Mouse (Mus musculus) heart, adult 2 months (tissue): ENCODE results near the gene Aloxe3. TPM values are rescaled to one million over a fixed set of nuclear protein-coding genes. Genes with fewer than 3 reads are reported as not detected.

ENCODE experiments used
- DNase-seq, 2 experiments: peaks; one replicate each; pipeline ENCODE4 v3.0.0; 2021
- H3K27ac ChIP-seq: fragments of 200-600 bp; 2 replicates; pipeline ENCODE4 v1.8.1; 2022
- H3K27me3 ChIP-seq: fragments of 200-500 bp; 2 replicates; pipeline ENCODE4 v1.6.1; 2012; ENCODE audit warnings: mild to moderate bottlenecking, low read length, inconsistent platforms, mixed read lengths; ENCODE audit not compliant: control insufficient read depth, insufficient read depth
- H3K36me3 ChIP-seq: fragments of 200-500 bp; 2 replicates; pipeline ENCODE4 v1.6.1; 2012; ENCODE audit warnings: low read length, inconsistent platforms; ENCODE audit not compliant: control insufficient read depth, insufficient read depth
- H3K4me1 ChIP-seq: fragments of 200-500 bp; 2 replicates; pipeline ENCODE4 v1.6.1; 2011; ENCODE audit warnings: low read length; ENCODE audit not compliant: control insufficient read depth, insufficient read depth
- H3K4me3 ChIP-seq: fragments of 200-600 bp; 2 replicates; pipeline ENCODE4 v1.8.1; 2022
- H3K79me2 ChIP-seq: fragments of 200-500 bp; replicated peaks from 2 replicates; pipeline ENCODE4 v1.6.1; 2012; ENCODE audit warnings: mild to moderate bottlenecking, inconsistent platforms, low read length, moderate library complexity, mixed read lengths; ENCODE audit not compliant: control insufficient read depth, insufficient read depth
- H3K9ac ChIP-seq: fragments of 200-500 bp; 2 replicates; pipeline ENCODE4 v1.6.1; 2012; ENCODE audit warnings: low read depth, mild to moderate bottlenecking, control low read depth, inconsistent platforms, low read length, mixed read lengths
- CTCF ChIP-seq: fragments of 200-600 bp; IDR thresholded peaks from 2 replicates; pipeline ENCODE4 v1.8.1; 2022; ENCODE audit warnings: antibody characterized with exemption, mild to moderate bottlenecking, moderate library complexity
- EP300 ChIP-seq: fragments of 200-500 bp; IDR thresholded peaks from 2 replicates; pipeline ENCODE4 v1.6.1; 2011; ENCODE audit warnings: low read depth, low read length, control low read depth; ENCODE audit not compliant: insufficient read depth
- POLR2A ChIP-seq: fragments of 200-500 bp; IDR thresholded peaks from 2 replicates; pipeline ENCODE4 v1.6.1; 2011; ENCODE audit warnings: mild to moderate bottlenecking, low read depth, low read length, control low read depth; ENCODE audit not compliant: insufficient read depth
- WGBS: fragments of 180-500 bp; shearing (Covaris S2); methylation state at CpG from one replicate; pipeline ENCODE4 v1.1.7; 2018; 5-methylcytosine and 5-hydroxymethylcytosine counted together
- intact Hi-C: fragments of 180-260 bp; cut with DNase I; formaldehyde crosslinking; loops from one replicate; pipeline ENCODE4 v1.15.1; 2025
- polyA plus RNA-seq: library from polyadenylated mRNA; depleted of rRNA; stranded (reverse); fragments of >200 nt; gene quantifications from 2 replicates; pipeline ENCODE4 v1.2.3, GENCODE M21; 2012
- total RNA-seq, 2 experiments: library from RNA; stranded (reverse); gene quantifications; 2 replicates each; pipeline ENCODE4 v1.2.3; 2021

The Aloxe3 gene
- total and polyA plus RNA-seq, 3 experiments, result 0.05 to 0.16 (median 0.07) TPM

GRCm38 (mm10) chr11:69147546-69147945, 21.9 kb downstream of the Aloxe3 start:
- no peaks in the 10 kb centered on the region for H3K79me2 ChIP-seq
- intact Hi-C loops, result no loop called here
- H3K27me3 ChIP-seq, result no peaks in the 10 kb centered on the region
- TF ChIP-seq CTCF, result no peak
- no peak for TF ChIP-seq POLR2A
- no peak for TF ChIP-seq EP300
- no peak overlapping the region for H3K9ac ChIP-seq
- WGBS, result 55% methylated on average over 7 of the region's 7 CpGs
- H3K36me3 ChIP-seq, result no peaks in the 10 kb centered on the region
- no peak overlapping the region for H3K27ac ChIP-seq
- no peak overlapping the region for H3K4me3 ChIP-seq
- DNase-seq, result no peak
- peaks cover 1% of the 10 kb centered on the region; the same call in 1 of the 2 replicates for H3K4me1 ChIP-seq

- Histone ChIP-seq H3K27me3 (no peaks in the 10 kb centered on the region), H3K9ac (no peak overlapping the region), H3K4me1 (peaks cover 1% of the 10 kb centered on the region; the same call in 1 of the 2 replicates), H3K4me3 (no peak overlapping the region), H3K79me2 (no peaks in the 10 kb centered on the region), H3K27ac (no peak overlapping the region), H3K36me3 (no peaks in the 10 kb centered on the region)
- no peak for DNase-seq
- TF ChIP-seq CTCF (no peak), POLR2A (no peak), EP300 (no peak)
- intact Hi-C loops, result no loop called here
- 83% methylated on average over 5 of the region's 5 CpGs for WGBS
Observed at GRCm38 (mm10) chr11:69148451-69148960, 22.8 kb downstream of the Aloxe3 start.

GRCm38 (mm10) chr11:69149728-69150127, 24.0 kb downstream of the Aloxe3 start:
- no peaks in the 10 kb centered on the region for H3K79me2 ChIP-seq

GRCm38 (mm10) chr11:69150444-69150843, 24.7 kb downstream of the Aloxe3 start:
- TF ChIP-seq POLR2A (no peak), CTCF (peak; percentile 78)
- peaks cover 1% of the 10 kb centered on the region; the same call in 1 of the 2 replicates for H3K4me1 ChIP-seq
- intact Hi-C loops, result loop anchor here (1.0 kb wide), 2 partner anchors 25 to 83 kb away; partner anchors contain the start of gene Aloxe3
- H3K36me3 ChIP-seq, result no peaks in the 10 kb centered on the region
- no peak overlapping the region for H3K27ac ChIP-seq
- DNase-seq, result peak; percentile 52 to 74
- H3K27me3 ChIP-seq, result no peaks in the 10 kb centered on the region
- WGBS, result 10% methylated on average over 7 of the region's 7 CpGs
- H3K9ac ChIP-seq, result no peak overlapping the region
- no peaks in the 10 kb centered on the region for H3K79me2 ChIP-seq
- H3K4me3 ChIP-seq, result no peak overlapping the region

More at GRCm38 (mm10) chr11:69149728-69150127, 24.0 kb downstream of the Aloxe3 start:
- intact Hi-C loops, result loop anchor here (1.0 kb wide), 2 partner anchors 24 to 82 kb away; partner anchors contain the start of gene Aloxe3
- Histone ChIP-seq H3K4me1 (peaks cover 1% of the 10 kb centered on the region; the same call in 1 of the 2 replicates), H3K36me3 (no peaks in the 10 kb centered on the region), H3K27ac (no peak overlapping the region), H3K9ac (no peak overlapping the region), H3K27me3 (no peaks in the 10 kb centered on the region), H3K4me3 (no peak overlapping the region)
- 50% methylated on average over 6 of the region's 6 CpGs for WGBS
- TF ChIP-seq CTCF (no peak), EP300 (no peak), POLR2A (no peak)
- no peak for DNase-seq

GRCm38 (mm10) chr11:69151004-69151403, 25.3 kb downstream of the Aloxe3 start:
- Histone ChIP-seq H3K27me3 (no peaks in the 10 kb centered on the region), H3K4me1 (peaks cover 1% of the 10 kb centered on the region; the same call in 1 of the 2 replicates), H3K4me3 (no peak overlapping the region), H3K9ac (no peak overlapping the region), H3K36me3 (no peaks in the 10 kb centered on the region), H3K27ac (no peak overlapping the region), H3K79me2 (no peaks in the 10 kb centered on the region)
- intact Hi-C loops, result no loop called here
- TF ChIP-seq EP300, result no peak
- 54% methylated on average over 6 of the region's 6 CpGs for WGBS
- no peak for DNase-seq

GRCm38 (mm10) chr11:69153831-69154230, 28.1 kb downstream of the Aloxe3 start:
- H3K27me3 ChIP-seq, result peaks cover 11% of the 10 kb centered on the region
- no peak overlapping the region for H3K27ac ChIP-seq
- no peak for DNase-seq
- H3K4me1 ChIP-seq, result peaks cover 1% of the 10 kb centered on the region; the same call in 1 of the 2 replicates
- no peaks in the 10 kb centered on the region for H3K79me2 ChIP-seq
- no peak overlapping the region for H3K9ac ChIP-seq
- intact Hi-C loops, result no loop called here
- WGBS, result 75% methylated on average over 8 of the region's 8 CpGs
- TF ChIP-seq POLR2A (no peak), EP300 (no peak), CTCF (no peak)
- H3K36me3 ChIP-seq, result no peaks in the 10 kb centered on the region
- no peak overlapping the region for H3K4me3 ChIP-seq
